Mouse (Mus musculus) midbrain, embryonic 12.5 days (tissue): ENCODE results near the gene Sh3pxd2a. TPM values are rescaled to one million over a fixed set of nuclear protein-coding genes. Genes with fewer than 3 reads are reported as not detected.

Experiments
- ATAC-seq: fragments of 200-750 bp; cut with Nextera tagmentation; 2 replicates; pipeline ENCODE4 v1.8.0; 2017; ENCODE audit warnings: low read depth, moderate TSS enrichment, moderate library complexity; ENCODE audit not compliant: low FRiP score
- H3K27ac ChIP-seq: fragments of 300-500 bp; sonication (generic); replicated peaks from 2 replicates; pipeline ENCODE4 v1.5.1; 2016; ENCODE audit warnings: mild to moderate bottlenecking
- H3K27me3 ChIP-seq: fragments of 300-500 bp; sonication (generic); 2 replicates; pipeline ENCODE4 v1.6.1; 2016; ENCODE audit warnings: mild to moderate bottlenecking
- H3K36me3 ChIP-seq: fragments of 300-500 bp; sonication (generic); 2 replicates; pipeline ENCODE4 v1.6.1; 2016
- H3K4me1 ChIP-seq: fragments of 300-500 bp; sonication (generic); 2 replicates; pipeline ENCODE4 v1.6.1; 2016
- H3K4me2 ChIP-seq: fragments of 300-500 bp; sonication (generic); replicated peaks from 2 replicates; pipeline ENCODE4 v1.6.1; 2016; ENCODE audit warnings: mild to moderate bottlenecking, moderate library complexity
- H3K4me3 ChIP-seq: fragments of 300-500 bp; sonication (generic); 2 replicates; pipeline ENCODE4 v1.5.1; 2016; ENCODE audit warnings: mild to moderate bottlenecking
- H3K9ac ChIP-seq: fragments of 300-500 bp; sonication (generic); replicated peaks from 2 replicates; pipeline ENCODE4 v1.6.1; 2016; ENCODE audit warnings: mild to moderate bottlenecking, moderate library complexity
- H3K9me3 ChIP-seq: fragments of 300-500 bp; sonication (generic); 2 replicates; pipeline ENCODE4 v1.6.1; 2016; ENCODE audit warnings: mild to moderate bottlenecking
- WGBS: fragments of 180-500 bp; shearing (Covaris S2); methylation state at CpG from one replicate; pipeline ENCODE4 v1.1.7; 2016; 5-methylcytosine and 5-hydroxymethylcytosine counted together
- polyA plus RNA-seq: library from polyadenylated mRNA; unstranded; fragments of >200 nt; fragmentation: Nextera tagmentation; extraction: Ambion mirVana; gene quantifications from 2 replicates; pipeline ENCODE4 v1.2.1, GENCODE M21; 2016

Sh3pxd2a gene
- polyA plus RNA-seq, 1 experiment from 2014 or later, result 3.2 TPM

DNA sequence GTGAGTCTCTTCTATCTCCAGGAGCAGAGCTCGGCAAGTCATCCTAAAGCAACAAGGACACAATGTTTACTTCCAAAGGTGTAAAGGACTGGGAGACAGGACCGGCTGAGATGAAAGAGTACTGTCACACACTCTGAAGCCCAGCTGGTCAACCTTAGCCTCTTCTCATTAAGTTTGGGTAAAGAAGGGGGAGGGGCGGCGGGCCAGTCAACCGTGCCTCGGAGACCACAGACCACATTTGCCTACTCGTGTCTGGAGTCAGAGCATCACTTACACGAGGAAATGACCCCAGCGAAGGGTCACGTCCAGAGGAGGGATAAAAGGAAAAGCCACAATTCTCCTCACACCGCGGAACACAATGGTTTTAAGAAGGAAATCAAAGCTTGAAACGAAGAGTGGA lies 995 bp downstream of the Sh3pxd2a start:
- under 1% methylated on average over 13 of the region's 13 CpGs for WGBS
- Histone ChIP-seq H3K9me3 (0 out of 2 replicates have a peak, but pooled peaks cover 3% of the 10 kb centered on the region), H3K4me3 (peak overlapping the region; percentile 67), H3K4me1 (peaks cover 26% of the 10 kb centered on the region), H3K9ac (peak overlapping the region; percentile 81), H3K36me3 (no peaks in the 10 kb centered on the region), H3K27me3 (peaks cover 17% of the 10 kb centered on the region), H3K27ac (0 out of 2 replicates have a peak overlapping the region, but pooled peaks have one; percentile 85), H3K4me2 (peak overlapping the region; percentile 94)
- ATAC-seq, result no peak

DNA sequence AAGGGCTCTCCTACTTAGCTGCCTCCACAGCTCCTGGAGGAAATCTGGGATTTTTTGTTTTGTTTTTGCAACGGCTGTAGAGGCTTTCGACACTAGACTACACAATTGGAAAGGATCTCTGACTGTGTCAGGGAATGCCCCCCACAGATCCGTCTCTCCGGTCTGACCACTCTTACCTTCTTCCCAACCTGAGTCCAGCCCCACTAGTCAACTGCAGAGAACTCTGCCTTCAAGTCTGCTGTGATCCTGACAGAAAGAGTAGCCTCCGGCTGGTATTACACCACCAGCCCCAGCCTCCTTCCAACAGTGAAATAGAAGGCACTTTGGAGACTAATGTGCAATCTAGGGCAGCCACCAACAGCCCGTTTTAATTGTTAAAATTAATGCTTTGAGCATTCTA lies 1.5 kb downstream of the Sh3pxd2a start:
- no peak overlapping the region for H3K9ac ChIP-seq
- H3K27me3 ChIP-seq, result peaks cover 17% of the 10 kb centered on the region
- 0 out of 2 replicates have a peak, but pooled peaks cover 3% of the 10 kb centered on the region for H3K9me3 ChIP-seq
- H3K36me3 ChIP-seq, result no peaks in the 10 kb centered on the region
- H3K4me2 ChIP-seq, result peak overlapping the region; percentile 94
- no peak overlapping the region for H3K27ac ChIP-seq
- WGBS, result 18% methylated on average over 6 of the region's 6 CpGs
- ATAC-seq, result no peak
- H3K4me3 ChIP-seq, result peak overlapping the region; percentile 67
- peaks cover 31% of the 10 kb centered on the region for H3K4me1 ChIP-seq

DNA sequence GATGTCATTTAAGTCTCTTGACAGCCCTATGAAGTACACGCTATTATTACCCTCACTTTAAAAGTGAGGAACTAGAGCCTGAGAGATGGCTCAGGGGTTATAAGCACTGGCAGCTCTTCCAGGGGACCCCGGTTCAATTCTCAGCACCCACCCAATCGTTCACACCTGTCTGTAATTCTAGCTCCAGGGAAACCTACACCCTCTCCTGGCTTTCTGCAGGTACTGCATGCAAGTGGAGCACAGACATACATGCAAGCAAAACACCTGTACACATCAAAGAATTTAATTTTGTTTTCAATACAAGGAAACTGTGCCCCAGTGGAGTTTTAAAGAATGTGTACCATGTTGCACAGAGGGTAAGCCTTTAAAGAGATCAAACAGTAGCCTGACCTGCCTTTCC lies 2.4 kb downstream of the Sh3pxd2a start:
- Histone ChIP-seq H3K4me2 (no peak overlapping the region), H3K9me3 (0 out of 2 replicates have a peak, but pooled peaks cover 3% of the 10 kb centered on the region), H3K4me1 (peaks cover 35% of the 10 kb centered on the region), H3K4me3 (no peak overlapping the region), H3K9ac (no peak overlapping the region), H3K27me3 (peaks cover 17% of the 10 kb centered on the region), H3K36me3 (no peaks in the 10 kb centered on the region), H3K27ac (no peak overlapping the region)
- no peak for ATAC-seq
- 95% methylated on average over 3 of the region's 3 CpGs for WGBS

DNA sequence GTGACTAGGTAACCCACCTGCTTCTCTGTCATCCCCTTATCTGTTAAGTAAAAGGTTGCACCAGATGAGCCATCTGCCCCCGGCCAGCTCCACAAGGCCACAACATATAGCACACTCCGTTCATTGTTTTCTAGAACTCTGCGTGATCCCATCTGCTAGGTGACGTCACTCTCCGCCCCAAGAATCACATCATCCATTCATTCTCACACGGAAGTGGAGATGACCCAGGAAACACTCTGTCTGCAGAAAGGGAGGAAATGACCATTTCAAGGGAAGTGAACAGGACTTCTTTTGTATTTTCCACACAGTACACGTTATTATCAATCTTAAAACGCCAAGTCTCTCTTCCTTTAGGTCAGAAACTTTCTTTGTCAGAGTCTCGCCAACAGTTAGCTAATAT lies 2.8 kb downstream of the Sh3pxd2a start:
- Histone ChIP-seq H3K4me3 (no peak overlapping the region), H3K9ac (no peak overlapping the region), H3K4me2 (no peak overlapping the region), H3K27ac (no peak overlapping the region), H3K36me3 (no peaks in the 10 kb centered on the region), H3K9me3 (0 out of 2 replicates have a peak, but pooled peaks cover 3% of the 10 kb centered on the region), H3K4me1 (peaks cover 38% of the 10 kb centered on the region), H3K27me3 (peaks cover 15% of the 10 kb centered on the region)
- no peak for ATAC-seq
- WGBS, result 86% methylated on average over 9 of the region's 9 CpGs

DNA sequence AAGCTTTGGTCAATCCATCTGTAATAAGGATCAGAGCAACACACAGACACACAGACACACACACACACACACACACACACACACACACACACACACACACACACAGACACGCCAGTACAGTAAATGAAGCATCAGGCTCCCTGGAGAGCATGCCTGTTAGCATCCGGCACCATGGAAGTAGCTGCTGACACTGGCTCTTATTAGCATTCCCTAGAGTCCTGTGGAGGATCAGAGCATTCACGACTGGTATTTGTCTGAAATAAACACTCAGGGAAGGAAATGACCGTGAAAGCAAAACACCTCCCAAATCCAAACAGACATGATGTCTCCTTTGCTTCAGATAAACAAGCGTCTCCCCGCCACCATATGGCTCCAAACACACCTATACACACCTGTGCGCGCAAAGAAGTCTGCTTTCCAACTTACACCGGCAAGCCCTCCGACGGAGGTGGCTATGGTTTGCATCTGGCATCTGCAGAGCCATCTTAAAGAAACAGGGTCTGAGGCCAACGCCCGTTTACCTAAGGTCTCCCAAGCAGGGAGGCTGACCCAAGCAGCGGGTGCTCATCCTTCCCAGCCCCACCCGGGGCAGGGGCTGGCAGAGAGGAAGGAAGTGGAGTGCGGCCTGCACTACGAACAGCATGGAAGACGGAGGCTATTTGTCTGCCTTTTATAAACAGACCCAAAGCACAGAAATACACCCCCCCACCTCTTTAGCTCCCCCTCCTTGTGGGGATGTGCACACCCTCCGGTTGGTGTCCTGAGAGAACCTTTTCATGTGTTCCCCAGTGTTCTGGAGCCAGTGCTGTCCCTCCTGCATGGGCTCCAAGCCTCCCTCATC lies 3.9 kb downstream of the Sh3pxd2a start:
- peaks cover 17% of the 10 kb centered on the region; the same call in 1 of the 2 replicates for H3K27me3 ChIP-seq
- 0 out of 2 replicates have a peak, but pooled peaks cover 3% of the 10 kb centered on the region for H3K9me3 ChIP-seq
- H3K4me2 ChIP-seq, result no peak overlapping the region
- H3K4me3 ChIP-seq, result no peak overlapping the region
- H3K4me1 ChIP-seq, result peaks cover 38% of the 10 kb centered on the region
- H3K9ac ChIP-seq, result no peak overlapping the region
- H3K36me3 ChIP-seq, result no peaks in the 10 kb centered on the region
- 69% methylated on average over 19 of the region's 19 CpGs for WGBS
- ATAC-seq, result no peak
- no peak overlapping the region for H3K27ac ChIP-seq

DNA sequence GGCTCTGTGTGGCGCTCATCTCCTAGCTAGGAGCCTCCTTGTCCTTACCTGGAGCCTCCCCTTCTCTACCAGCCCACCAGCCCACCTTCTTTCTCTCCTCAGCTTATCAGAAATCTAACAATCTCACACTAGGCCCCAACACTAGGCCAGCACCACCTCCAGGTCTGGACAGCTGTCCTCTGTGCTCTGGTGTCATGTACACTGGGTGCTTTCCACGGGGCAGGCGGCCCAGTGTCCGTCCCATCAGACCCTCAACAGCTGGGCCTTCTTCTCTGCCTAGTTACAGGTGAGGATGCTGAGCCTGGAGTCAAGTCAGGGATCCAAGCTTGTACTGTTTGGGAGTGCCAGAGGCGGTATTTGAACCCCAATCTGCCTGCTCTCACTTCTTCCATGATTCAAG lies 5.0 kb downstream of the Sh3pxd2a start:
- no peak overlapping the region for H3K4me3 ChIP-seq
- peaks cover 40% of the 10 kb centered on the region for H3K4me1 ChIP-seq
- H3K4me2 ChIP-seq, result no peak overlapping the region
- WGBS, result 93% methylated on average over 5 of the region's 5 CpGs
- 0 out of 2 replicates have a peak, but pooled peaks cover 3% of the 10 kb centered on the region for H3K9me3 ChIP-seq
- H3K9ac ChIP-seq, result no peak overlapping the region
- H3K27ac ChIP-seq, result no peak overlapping the region
- no peak for ATAC-seq
- no peaks in the 10 kb centered on the region for H3K36me3 ChIP-seq
- peaks cover 21% of the 10 kb centered on the region; the same call in 1 of the 2 replicates for H3K27me3 ChIP-seq

DNA sequence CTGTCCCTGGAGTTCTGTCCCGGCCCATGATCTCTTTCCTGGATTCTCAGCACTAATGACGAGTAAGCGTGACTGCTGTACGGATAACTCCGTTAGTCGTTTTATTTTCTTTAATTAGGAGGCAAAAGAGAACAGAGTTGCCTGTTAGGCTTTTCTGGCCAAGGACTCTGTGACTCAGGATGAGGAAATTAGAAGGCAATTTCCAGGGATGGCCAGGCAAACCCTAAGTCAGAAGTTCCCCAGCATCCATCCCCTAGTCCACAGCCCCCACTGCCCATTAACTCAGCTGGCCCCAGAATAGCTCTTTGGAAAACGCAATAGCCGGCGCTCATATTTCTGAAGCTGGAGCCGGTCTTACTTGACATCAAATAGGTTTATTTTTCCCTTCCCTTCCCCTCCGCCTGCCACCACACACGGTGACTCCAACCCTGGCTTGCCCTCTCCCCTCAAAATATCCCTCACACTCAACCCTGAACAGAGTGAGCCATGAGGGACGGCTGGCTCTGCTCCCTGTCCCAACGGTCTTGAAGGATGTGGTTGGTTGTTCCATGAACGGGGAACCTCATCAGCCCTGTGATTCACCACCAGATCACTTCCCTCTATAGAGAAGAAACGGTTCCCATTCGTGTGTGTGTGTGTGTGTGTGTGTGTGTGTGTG lies 5.6 kb downstream of the Sh3pxd2a start:
- Histone ChIP-seq H3K9ac (no peak overlapping the region), H3K4me3 (no peak overlapping the region), H3K36me3 (no peaks in the 10 kb centered on the region), H3K4me1 (peaks cover 44% of the 10 kb centered on the region), H3K27ac (no peak overlapping the region), H3K9me3 (0 out of 2 replicates have a peak, but pooled peaks cover 3% of the 10 kb centered on the region), H3K27me3 (peaks cover 21% of the 10 kb centered on the region; the same call in 1 of the 2 replicates), H3K4me2 (no peak overlapping the region)
- ATAC-seq, result no peak
- 81% methylated on average over 17 of the region's 17 CpGs for WGBS

DNA sequence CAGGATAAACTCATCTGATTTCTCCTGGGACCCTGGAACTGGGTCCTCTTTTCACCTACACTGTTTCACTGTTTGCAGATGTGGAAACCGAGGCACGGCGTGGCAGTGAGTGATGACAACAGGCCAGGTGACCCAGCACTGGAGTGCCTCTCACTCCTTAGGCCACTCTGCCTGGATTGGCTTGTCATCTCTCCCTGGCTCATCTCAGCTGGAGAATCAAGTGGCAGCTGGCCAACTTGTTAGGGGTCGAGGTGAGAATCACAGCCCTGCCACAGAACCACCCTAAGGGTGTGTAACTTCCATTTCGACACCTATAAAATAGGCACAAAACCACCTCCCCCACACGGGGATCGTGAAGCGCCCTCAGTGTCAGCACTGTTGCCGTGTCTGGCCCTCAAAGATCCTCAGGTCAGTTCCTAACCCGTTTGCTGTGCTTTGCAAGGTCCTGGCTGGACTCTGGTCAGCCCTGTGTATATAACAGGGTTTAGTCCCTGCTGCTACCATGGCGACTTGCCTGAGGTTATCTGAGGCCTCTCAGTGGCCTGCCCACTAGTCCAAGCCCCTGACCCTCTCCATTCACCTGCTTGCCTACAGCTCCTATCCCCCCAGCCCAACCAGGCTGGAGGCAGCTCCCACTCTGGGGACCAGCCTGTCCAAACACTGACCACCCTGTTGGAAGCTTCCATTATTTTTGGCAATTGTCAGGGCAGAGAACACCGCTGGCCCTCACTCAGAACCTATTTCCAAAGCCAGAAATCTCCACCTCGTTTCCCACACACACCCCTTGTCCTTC lies 6.3 kb downstream of the Sh3pxd2a start:
- peaks cover 39% of the 10 kb centered on the region for H3K4me1 ChIP-seq
- no peak overlapping the region for H3K4me3 ChIP-seq
- 0 out of 2 replicates have a peak, but pooled peaks cover 3% of the 10 kb centered on the region for H3K9me3 ChIP-seq
- H3K27ac ChIP-seq, result no peak overlapping the region
- peaks cover 21% of the 10 kb centered on the region; the same call in 1 of the 2 replicates for H3K27me3 ChIP-seq
- H3K9ac ChIP-seq, result no peak overlapping the region
- no peaks in the 10 kb centered on the region for H3K36me3 ChIP-seq
- no peak for ATAC-seq
- 74% methylated on average over 13 of the region's 13 CpGs for WGBS
- H3K4me2 ChIP-seq, result no peak overlapping the region

DNA sequence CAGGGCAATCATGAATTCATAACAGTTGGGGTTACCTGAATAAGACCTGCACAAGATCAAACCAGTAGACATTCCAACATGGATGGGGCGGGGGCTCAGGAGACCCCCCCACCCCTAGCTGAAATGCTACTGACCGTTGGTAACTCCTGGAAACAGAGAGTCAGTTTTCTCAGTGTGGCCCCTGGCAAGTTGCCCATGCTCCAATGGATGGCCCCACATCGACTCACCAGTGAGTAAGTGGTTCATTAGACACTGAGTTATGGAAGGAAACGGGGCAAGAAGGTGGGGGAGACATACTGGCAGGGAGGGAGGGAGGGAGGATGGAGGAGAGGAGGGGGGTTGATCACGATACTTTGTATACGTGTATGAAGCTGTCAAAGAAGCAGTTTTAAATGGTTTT lies 8.2 kb downstream of the Sh3pxd2a start:
- Histone ChIP-seq H3K9me3 (no peaks in the 10 kb centered on the region), H3K4me1 (peaks cover 39% of the 10 kb centered on the region), H3K4me2 (no peak overlapping the region), H3K4me3 (no peak overlapping the region), H3K9ac (no peak overlapping the region), H3K36me3 (no peaks in the 10 kb centered on the region), H3K27me3 (peaks cover 21% of the 10 kb centered on the region; the same call in 1 of the 2 replicates), H3K27ac (no peak overlapping the region)
- no peak for ATAC-seq
- WGBS, result 75% methylated on average over 6 of the region's 6 CpGs

DNA sequence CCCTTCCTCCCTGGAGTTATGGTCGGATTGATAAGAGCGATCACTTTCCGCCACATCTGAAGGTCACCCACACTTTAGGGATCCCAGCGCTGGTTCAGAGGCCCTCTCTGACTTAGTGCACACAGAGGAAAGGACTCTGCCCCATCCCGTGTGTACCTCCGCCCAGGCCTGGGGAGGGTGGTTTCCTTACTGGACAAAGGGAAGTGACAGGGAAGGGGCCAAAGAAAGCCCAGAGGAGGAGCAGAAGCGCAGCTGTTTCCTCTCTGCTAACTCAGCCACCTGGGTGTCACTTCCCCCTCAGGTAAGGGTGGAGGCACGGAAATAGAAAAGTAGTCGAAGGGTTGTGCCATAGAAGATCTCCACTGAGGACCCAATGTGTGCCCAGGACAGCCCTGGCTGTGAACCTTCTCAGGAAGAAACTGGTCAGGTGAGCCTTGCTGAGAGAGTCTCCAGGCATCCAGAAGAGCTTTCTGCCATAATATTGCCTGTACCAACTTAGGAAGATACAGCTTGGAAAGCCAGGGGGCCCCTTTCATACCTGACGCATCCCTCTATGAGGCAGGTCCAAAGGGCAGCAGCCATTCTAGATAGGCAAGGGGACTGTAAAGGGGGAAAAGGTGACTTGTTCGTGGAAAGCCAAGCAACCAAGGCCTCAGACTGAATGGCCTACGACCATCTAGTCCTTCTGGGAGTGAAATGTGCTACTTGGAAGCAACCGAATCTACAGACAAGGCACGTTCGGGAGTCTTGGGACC lies 9.0 kb downstream of the Sh3pxd2a start:
- Histone ChIP-seq H3K27ac (no peak overlapping the region), H3K9me3 (no peaks in the 10 kb centered on the region), H3K4me3 (no peak overlapping the region), H3K27me3 (peaks cover 18% of the 10 kb centered on the region; the same call in 1 of the 2 replicates), H3K4me2 (no peak overlapping the region), H3K4me1 (peaks cover 42% of the 10 kb centered on the region), H3K9ac (no peak overlapping the region), H3K36me3 (no peaks in the 10 kb centered on the region)
- no peak for ATAC-seq
- 83% methylated on average over 15 of the region's 15 CpGs for WGBS
